ENCODE assay signal across 12 mouse cellular contexts in the genomic region with DNA sequence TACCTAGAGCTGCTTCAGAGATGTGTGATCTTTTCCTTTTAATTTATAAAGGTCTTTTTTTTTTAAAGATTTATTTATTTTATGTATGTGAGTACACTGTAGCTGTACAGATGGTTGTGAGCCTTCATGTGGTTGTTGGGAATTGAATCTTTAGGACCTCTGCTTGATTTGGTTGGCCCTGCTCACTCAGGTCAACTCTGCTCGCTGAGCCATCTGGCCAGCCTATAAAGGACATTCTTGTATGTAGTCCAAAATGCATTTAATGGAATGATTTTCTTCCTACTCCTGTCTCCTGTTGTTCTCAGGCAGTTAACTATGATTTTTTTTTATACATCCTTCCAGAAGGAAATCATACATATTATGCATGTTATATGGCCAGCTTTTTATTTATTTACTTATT.
"Had no signal": no experiment of that assay in that cellular context is flagged by ENCODE, and none has a peak within 500 bp of the region (broad histone marks: within the 10 kb centered on the region; RNA-seq: fewer than 3 reads in every experiment).

No protein-coding gene starts in this region.

- ATAC-seq: liver, postnatal 0 days; lung, postnatal 0 days; midbrain, embryonic 13.5 days; midbrain, embryonic 16.5 days had no signal

- DNase-seq: kidney, postnatal 10 days; kidney, postnatal 36 days; layer of hippocampus, postnatal 36 days; liver, postnatal 0 days; lung, embryonic 14.5 days; retina, postnatal 1 day; right cerebral cortex, postnatal 25 days; spleen, adult 18-20 months; thymus, postnatal 36 days had no signal
